Mouse (Mus musculus): ENCODE data around the gene Ascc1. TPM values are rescaled to one million over a fixed set of nuclear protein-coding genes. Genes with fewer than 3 reads are reported as not detected.
A peak's percentile ranks its signal among the peaks of the same experiment; 100 is the strongest.

Gene Ascc1
- total RNA-seq (2021), result 10 to 100 TPM; 25.8 to 27.1 TPM

- peak; percentile 99 for DNase-seq
- intact Hi-C loops (cut with DNase I), result loop anchor here (5.0 to 10.0 kb wide), 3 partner anchors 105 to 242 kb away; partner anchors contain the start of gene Spock2
These were observed at the start of gene Ascc1, which contains the start of gene Anapc16 for GRCm38 (mm10) chr10:60002673-60003212. TSS of gene Ascc1 (plus strand) at chr10:60002805. TSS of gene Anapc16 (minus strand) at chr10:60003135.

GRCm38 (mm10) chr10:59953564-59954039 lies 49.0 kb upstream of the Ascc1 start:
- intact Hi-C loops (cut with DNase I), result loop anchor here (5.0 kb wide), 1 partner anchor 56 kb away; no protein-coding TSS in a partner anchor
- DNase-seq, result no peak

GRCm38 (mm10) chr10:59956681-59957080 lies 45.9 kb upstream of the Ascc1 start:
- intact Hi-C loops (cut with DNase I), result no loop called here
- no peak for DNase-seq

GRCm38 (mm10) chr10:59957171-59958149 lies 45.1 kb upstream of the Ascc1 start:
- intact Hi-C loops (cut with DNase I), result no loop called here
- peak; percentile 51 for DNase-seq

- intact Hi-C loops (cut with DNase I), result no loop called here
- peak; percentile 34 for DNase-seq
These were observed 44.1 kb upstream of the Ascc1 start for GRCm38 (mm10) chr10:59958458-59958857.

- DNase-seq, result no peak
- intact Hi-C loops (cut with DNase I), result no loop called here
These were observed 43.1 kb upstream of the Ascc1 start for GRCm38 (mm10) chr10:59959517-59959916.

- no peak for DNase-seq
- intact Hi-C loops (cut with DNase I), result no loop called here
These were observed 39.0 kb upstream of the Ascc1 start for GRCm38 (mm10) chr10:59963609-59964008.

- intact Hi-C loops (cut with DNase I), result no loop called here
These were observed 37.9 kb upstream of the Ascc1 start for GRCm38 (mm10) chr10:59964504-59965361.

GRCm38 (mm10) chr10:59965362-59965695 lies 37.3 kb upstream of the Ascc1 start:
- intact Hi-C loops (cut with DNase I), result no loop called here
- no peak for DNase-seq

More at GRCm38 (mm10) chr10:59964504-59965361, 37.9 kb upstream of the Ascc1 start:
- peak; percentile 67 for DNase-seq

GRCm38 (mm10) chr10:59965788-59966187 lies 36.8 kb upstream of the Ascc1 start:
- intact Hi-C loops (cut with DNase I), result no loop called here
- DNase-seq, result no peak

- intact Hi-C loops (cut with DNase I), result no loop called here
- DNase-seq, result no peak
These were observed 35.9 kb upstream of the Ascc1 start for GRCm38 (mm10) chr10:59966743-59967142.

GRCm38 (mm10) chr10:59967309-59967942 lies 35.2 kb upstream of the Ascc1 start:
- no peak for DNase-seq
- intact Hi-C loops (cut with DNase I), result no loop called here

- DNase-seq, result peak; percentile 65
- intact Hi-C loops (cut with DNase I), result no loop called here
These were observed 32.7 kb upstream of the Ascc1 start for GRCm38 (mm10) chr10:59969821-59970449.

GRCm38 (mm10) chr10:59970450-59971062 lies 32.0 kb upstream of the Ascc1 start:
- no peak for DNase-seq
- intact Hi-C loops (cut with DNase I), result no loop called here

- DNase-seq, result no peak
- intact Hi-C loops (cut with DNase I), result no loop called here
These were observed 30.8 kb upstream of the Ascc1 start for GRCm38 (mm10) chr10:59971813-59972212.

- intact Hi-C loops (cut with DNase I), result no loop called here
- no peak for DNase-seq
These were observed 30.1 kb upstream of the Ascc1 start for GRCm38 (mm10) chr10:59972534-59972933.

GRCm38 (mm10) chr10:59972999-59973398 lies 29.6 kb upstream of the Ascc1 start:
- intact Hi-C loops (cut with DNase I), result no loop called here

GRCm38 (mm10) chr10:59973400-59973799 lies 29.2 kb upstream of the Ascc1 start:
- DNase-seq, result no peak
- intact Hi-C loops (cut with DNase I), result no loop called here

More at GRCm38 (mm10) chr10:59972999-59973398, 29.6 kb upstream of the Ascc1 start:
- DNase-seq, result no peak

- no peak for DNase-seq
- intact Hi-C loops (cut with DNase I), result no loop called here
These were observed 28.4 kb upstream of the Ascc1 start for GRCm38 (mm10) chr10:59974191-59974664.
